Mouse (Mus musculus) intestine, postnatal 0 days (tissue): ENCODE measurements around the gene 9530077C05Rik. TPM values are rescaled to one million over a fixed set of nuclear protein-coding genes. Genes with fewer than 3 reads are reported as not detected.
A peak's percentile ranks its signal among the peaks of the same experiment; 100 is the strongest.

ENCODE experiments used
- ATAC-seq: fragments of 200-750 bp; cut with Nextera tagmentation; 2 replicates; pipeline ENCODE4 v1.8.0; 2017; ENCODE audit warnings: mild to moderate bottlenecking, moderate TSS enrichment, moderate library complexity
- H3K27ac ChIP-seq: fragments of 300-500 bp; sonication (generic); 2 replicates; pipeline ENCODE4 v1.5.1; 2014; ENCODE audit warnings: mild to moderate bottlenecking, low read depth, low read length, moderate library complexity
- H3K27me3 ChIP-seq: fragments of 300-500 bp; sonication (generic); replicated peaks from 2 replicates; pipeline ENCODE4 v1.6.1; 2014; ENCODE audit warnings: low read length, mixed read lengths; ENCODE audit not compliant: control insufficient read depth, insufficient read depth
- H3K36me3 ChIP-seq: fragments of 300-500 bp; sonication (generic); 2 replicates; pipeline ENCODE4 v1.6.1; 2014; ENCODE audit warnings: mild to moderate bottlenecking, moderate library complexity; ENCODE audit not compliant: control insufficient read depth, insufficient read depth
- H3K4me1 ChIP-seq: fragments of 300-500 bp; sonication (generic); replicated peaks from 2 replicates; pipeline ENCODE4 v1.6.1; 2014; ENCODE audit warnings: antibody characterized with exemption, low read length, mixed read lengths; ENCODE audit not compliant: control insufficient read depth, insufficient read depth
- H3K4me2 ChIP-seq: fragments of 300-500 bp; sonication (generic); replicated peaks from 2 replicates; pipeline ENCODE4 v1.6.1; 2014; ENCODE audit warnings: low read depth, mild to moderate bottlenecking, moderate library complexity
- H3K4me3 ChIP-seq: fragments of 300-500 bp; sonication (generic); 2 replicates; pipeline ENCODE4 v1.5.1; 2014; ENCODE audit warnings: low read depth, low read length
- H3K9ac ChIP-seq: fragments of 300-500 bp; sonication (generic); 2 replicates; pipeline ENCODE4 v1.6.1; 2014; ENCODE audit warnings: mild to moderate bottlenecking, low read depth, low read length
- H3K9me3 ChIP-seq: fragments of 300-500 bp; sonication (generic); 2 replicates; pipeline ENCODE4 v1.6.1; 2016; ENCODE audit warnings: mixed run types; ENCODE audit not compliant: control insufficient read depth
- CTCF ChIP-seq: sonication (generic); IDR thresholded peaks from 2 replicates; pipeline ENCODE4 v1.5.1; 2016; ENCODE audit warnings: low read depth, mild to moderate bottlenecking, control low read depth, antibody characterized with exemption, moderate library complexity
- WGBS: fragments of 180-500 bp; shearing (Covaris S2); extraction: QIAGEN DNeasy Blood & Tissue Kit; methylation state at CpG from one replicate; pipeline ENCODE4 v1.1.7; 2014; 5-methylcytosine and 5-hydroxymethylcytosine counted together
- polyA plus RNA-seq: library from polyadenylated mRNA; unstranded; fragments of >200 nt; fragmentation: Nextera tagmentation; extraction: Ambion mirVana; gene quantifications from 2 replicates; pipeline ENCODE4 v1.2.1, GENCODE M21; 2015

Gene 9530077C05Rik
- polyA plus RNA-seq, 1 experiment from 2014 or later, result 2.0 TPM

DNA sequence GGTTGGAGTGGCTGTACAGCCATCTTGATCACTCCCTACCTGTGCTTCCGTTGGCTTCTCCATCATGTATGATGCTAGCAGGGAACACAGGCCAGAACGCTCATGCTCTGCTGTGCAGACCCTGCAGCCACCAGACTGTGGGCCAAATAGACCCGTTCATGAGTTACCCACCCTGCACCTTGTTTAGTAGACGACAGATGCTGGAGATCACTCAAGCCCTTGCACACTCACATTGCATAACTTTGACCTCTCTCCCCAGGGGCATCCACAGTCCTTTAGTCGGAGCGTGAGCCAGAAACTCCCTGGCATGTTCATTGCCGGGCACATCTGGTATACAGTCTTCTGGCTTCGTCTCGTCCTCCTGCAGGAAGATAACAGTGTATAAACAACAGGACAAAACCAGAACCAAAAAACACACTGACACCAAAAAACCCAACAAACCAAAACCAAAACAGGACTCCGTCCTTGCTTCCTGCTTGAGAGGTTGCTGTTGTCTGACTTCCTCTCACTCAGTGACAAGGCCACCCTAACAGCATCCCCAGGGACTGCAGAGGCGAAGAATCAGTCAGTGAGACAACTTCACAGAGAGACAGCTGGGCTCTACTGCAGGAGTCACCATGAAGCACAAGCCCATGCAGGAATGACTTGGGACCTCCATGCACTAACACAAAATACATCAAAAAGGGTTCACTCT is 46.0 kb downstream of the 9530077C05Rik start:
- 81% methylated on average over 11 of the region's 11 CpGs for WGBS
- H3K36me3 ChIP-seq, result peaks cover 71% of the 10 kb centered on the region
- ATAC-seq, result no peak

DNA sequence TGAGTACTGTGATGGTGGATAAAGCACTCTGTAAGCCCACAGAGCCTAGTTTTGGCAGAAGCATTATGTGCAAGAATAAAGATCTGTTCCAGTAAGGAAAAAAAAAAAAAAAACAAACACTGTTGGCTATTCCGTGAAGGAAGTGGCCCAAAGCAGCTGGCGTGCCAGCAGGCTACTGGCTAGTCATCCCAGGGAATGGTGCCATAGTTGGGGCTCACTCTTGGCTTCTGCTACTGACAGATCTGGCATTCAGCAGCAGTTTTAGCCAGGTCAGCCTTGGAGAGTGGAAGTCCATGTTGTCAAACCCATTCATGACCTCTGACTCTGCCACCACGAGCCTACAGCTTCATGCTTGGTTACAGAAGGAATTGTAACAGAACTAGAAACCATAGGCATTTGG is 50.6 kb downstream of the 9530077C05Rik start:
- H3K4me1 ChIP-seq, result no peaks in the 10 kb centered on the region
- H3K27ac ChIP-seq, result no peak overlapping the region
- WGBS, result 92% methylated on average over 3 of the region's 3 CpGs
- ATAC-seq, result no peak
- H3K4me3 ChIP-seq, result no peak overlapping the region
- no peaks in the 10 kb centered on the region for H3K9me3 ChIP-seq
- H3K27me3 ChIP-seq, result no peaks in the 10 kb centered on the region
- TF ChIP-seq CTCF, result no peak
- H3K36me3 ChIP-seq, result peaks cover 25% of the 10 kb centered on the region
- no peak overlapping the region for H3K9ac ChIP-seq
- no peak overlapping the region for H3K4me2 ChIP-seq

More for the DNA sequence above, 46.0 kb downstream of the 9530077C05Rik start:
- Histone ChIP-seq H3K9ac (no peak overlapping the region), H3K4me3 (no peak overlapping the region), H3K4me2 (no peak overlapping the region), H3K27ac (no peak overlapping the region), H3K27me3 (no peaks in the 10 kb centered on the region), H3K9me3 (no peaks in the 10 kb centered on the region), H3K4me1 (no peaks in the 10 kb centered on the region)
- TF ChIP-seq CTCF, result no peak

DNA sequence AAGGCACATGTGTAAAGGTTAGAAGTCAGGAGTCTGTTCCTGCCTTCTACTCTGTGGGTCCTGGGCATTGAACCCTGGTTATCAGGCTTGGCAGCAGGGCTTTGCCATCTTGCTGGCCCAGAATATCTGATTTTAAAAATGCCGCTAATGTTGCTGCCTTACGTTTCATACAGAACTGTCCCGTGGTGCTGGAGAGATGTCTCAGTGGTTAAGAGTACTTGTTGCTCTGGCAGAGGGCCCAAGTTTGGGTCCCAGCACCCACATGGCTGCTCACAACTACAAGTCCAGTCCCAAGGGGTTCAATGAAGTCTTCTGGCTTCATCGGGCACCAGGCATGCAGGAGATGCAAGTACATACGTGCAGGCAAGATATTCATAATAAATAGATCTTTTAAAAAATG is 54.9 kb downstream of the 9530077C05Rik start:
- no peaks in the 10 kb centered on the region for H3K9me3 ChIP-seq
- no peaks in the 10 kb centered on the region for H3K4me1 ChIP-seq
- no peak for TF ChIP-seq CTCF
- no peaks in the 10 kb centered on the region for H3K27me3 ChIP-seq
- H3K36me3 ChIP-seq, result peaks cover 9% of the 10 kb centered on the region
- H3K9ac ChIP-seq, result no peak overlapping the region
- no peak overlapping the region for H3K27ac ChIP-seq
- no peak overlapping the region for H3K4me2 ChIP-seq
- no peak for ATAC-seq
- no peak overlapping the region for H3K4me3 ChIP-seq
- 98% methylated on average over 5 of the region's 5 CpGs for WGBS

DNA sequence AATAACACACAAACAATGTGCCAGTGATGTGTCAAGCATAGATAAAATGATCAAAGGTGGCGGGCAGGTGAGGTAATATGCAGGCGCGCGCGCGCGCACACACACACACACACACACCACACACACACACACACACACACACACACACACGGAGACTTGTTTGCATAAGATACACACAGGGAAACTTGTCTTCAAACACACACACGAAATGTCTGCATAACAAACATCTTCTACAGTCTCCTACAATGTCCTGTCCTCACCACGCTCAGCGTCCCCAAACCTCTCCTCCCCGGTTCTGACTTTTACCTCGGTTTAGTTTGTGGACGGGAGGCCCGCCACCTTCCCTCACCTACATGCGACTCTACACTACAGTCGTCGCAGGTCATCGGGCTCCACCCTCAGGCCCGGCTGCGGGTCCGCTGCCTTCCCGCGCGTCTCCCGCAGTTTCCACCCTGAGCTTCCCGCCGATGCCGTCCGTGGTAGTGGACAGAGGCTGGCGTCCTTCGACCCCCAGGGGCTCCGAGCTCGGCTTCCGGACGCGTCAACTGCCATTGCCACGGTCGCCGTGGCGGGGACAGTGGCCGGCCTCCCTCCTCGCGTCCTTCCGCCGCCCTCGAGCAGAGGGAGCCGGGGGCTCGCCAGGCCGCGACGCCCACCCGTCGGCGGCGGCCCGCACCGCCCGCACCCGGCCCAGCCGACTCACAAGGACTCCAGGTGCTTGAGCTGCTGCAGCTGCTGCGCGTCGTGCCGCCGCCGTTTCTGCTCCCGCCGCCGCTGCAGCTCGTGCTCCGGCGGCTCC is 56.3 kb downstream of the 9530077C05Rik start:
- peak overlapping the region; percentile 93 for H3K9ac ChIP-seq
- peak overlapping the region; percentile 95 for H3K4me3 ChIP-seq
- H3K27me3 ChIP-seq, result no peaks in the 10 kb centered on the region
- no peaks in the 10 kb centered on the region for H3K9me3 ChIP-seq
- peak; percentile 75 for ATAC-seq
- under 1% methylated on average over 73 of the region's 73 CpGs for WGBS
- H3K36me3 ChIP-seq, result no peaks in the 10 kb centered on the region; the same call in 1 of the 2 replicates
- no peaks in the 10 kb centered on the region for H3K4me1 ChIP-seq
- H3K27ac ChIP-seq, result peak overlapping the region; percentile 98
- TF ChIP-seq CTCF, result no peak
- peak overlapping the region; percentile 84 for H3K4me2 ChIP-seq

DNA sequence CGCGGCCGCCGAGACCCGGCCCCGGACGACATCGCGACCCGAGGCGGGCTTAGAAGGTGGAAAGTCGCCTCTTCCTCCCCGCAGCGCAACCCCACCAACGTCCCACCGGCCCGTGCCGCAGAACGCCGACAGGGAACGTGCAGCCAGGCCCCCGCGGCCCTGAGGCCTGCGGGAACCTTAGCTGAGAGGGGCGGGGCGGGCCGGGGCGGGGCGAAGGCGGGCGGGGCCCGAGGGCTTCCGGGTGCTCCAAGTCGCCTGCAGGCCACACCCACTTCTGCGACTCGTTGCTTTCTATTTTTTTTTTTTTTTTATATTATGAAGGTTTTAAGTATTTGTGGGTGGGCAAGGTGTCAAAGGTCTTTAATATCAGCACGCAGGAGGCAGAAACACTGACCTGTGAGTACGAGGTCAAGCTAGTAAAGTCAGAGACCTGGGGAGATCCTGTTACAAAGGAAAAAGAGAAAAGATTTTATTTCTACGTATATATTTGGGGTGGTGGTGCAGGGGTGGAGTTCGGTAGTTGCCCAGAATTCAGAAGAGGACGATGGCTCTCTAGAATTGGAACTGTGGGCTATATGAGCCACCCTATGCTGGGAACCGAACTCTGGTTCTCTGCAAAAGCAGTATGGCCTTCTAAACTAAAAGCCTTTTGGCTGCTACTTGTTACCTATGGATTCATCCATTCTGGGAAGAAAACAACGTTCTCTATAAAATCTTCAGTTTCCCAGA is 57.0 kb downstream of the 9530077C05Rik start:
- Histone ChIP-seq H3K9ac (peak overlapping the region; percentile 93), H3K4me3 (peak overlapping the region; percentile 95), H3K4me2 (peak overlapping the region; percentile 84), H3K36me3 (no peaks in the 10 kb centered on the region; the same call in 1 of the 2 replicates), H3K9me3 (no peaks in the 10 kb centered on the region), H3K4me1 (no peaks in the 10 kb centered on the region), H3K27ac (peak overlapping the region; percentile 98), H3K27me3 (no peaks in the 10 kb centered on the region)
- WGBS, result 4% methylated on average over 43 of the region's 43 CpGs
- TF ChIP-seq CTCF, result no peak
- ATAC-seq, result peak; percentile 85

DNA sequence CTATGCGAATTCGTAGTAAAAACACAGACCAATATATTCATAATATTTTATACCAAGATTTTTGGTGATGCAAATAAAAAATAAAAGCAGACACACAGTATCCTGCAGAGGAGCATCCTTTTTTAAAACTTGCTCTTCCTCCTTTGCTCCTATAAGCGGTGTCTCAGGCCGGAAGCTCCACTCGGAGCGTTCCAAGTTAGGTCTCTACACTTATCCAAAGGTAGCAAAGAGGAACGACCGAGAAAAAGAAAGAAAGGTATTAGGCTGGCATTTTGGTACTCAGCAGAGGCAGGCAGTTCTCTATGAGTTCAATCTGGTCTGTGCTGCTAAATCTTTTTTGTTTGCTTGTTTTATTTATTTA is 57.6 kb downstream of the 9530077C05Rik start:
- Histone ChIP-seq H3K36me3 (no peaks in the 10 kb centered on the region; the same call in 1 of the 2 replicates), H3K27ac (no peak overlapping the region), H3K27me3 (no peaks in the 10 kb centered on the region), H3K4me1 (no peaks in the 10 kb centered on the region), H3K4me2 (no peak overlapping the region), H3K4me3 (no peak overlapping the region), H3K9me3 (no peaks in the 10 kb centered on the region), H3K9ac (no peak overlapping the region)
- 77% methylated on average over 8 of the region's 8 CpGs for WGBS
- ATAC-seq, result no peak
- TF ChIP-seq CTCF, result no peak
